Mouse (Mus musculus): ENCODE results near the gene St6galnac3.
"Not testable (repeated sequence)": the region's sequence is repeated elsewhere in the genome, so short reads cannot be mapped to it uniquely, and the experiment has no call there.

St6galnac3 gene

GRCm38 (mm10) chr3:153395351-153395750 is 329.6 kb downstream of the St6galnac3 start:
- no peak for DNase-seq (ENCODE audit: low read depth, low spot score)
- Histone ChIP-seq H3K36me3 (ENCODE audit: control insufficient read depth, insufficient read depth, low read length, poor library complexity, severe bottlenecking) (no peaks in the 10 kb centered on the region), H3K27me3 (ENCODE audit: control insufficient read depth, insufficient read depth, low read length, poor library complexity, severe bottlenecking) (no peaks in the 10 kb centered on the region)

DNA sequence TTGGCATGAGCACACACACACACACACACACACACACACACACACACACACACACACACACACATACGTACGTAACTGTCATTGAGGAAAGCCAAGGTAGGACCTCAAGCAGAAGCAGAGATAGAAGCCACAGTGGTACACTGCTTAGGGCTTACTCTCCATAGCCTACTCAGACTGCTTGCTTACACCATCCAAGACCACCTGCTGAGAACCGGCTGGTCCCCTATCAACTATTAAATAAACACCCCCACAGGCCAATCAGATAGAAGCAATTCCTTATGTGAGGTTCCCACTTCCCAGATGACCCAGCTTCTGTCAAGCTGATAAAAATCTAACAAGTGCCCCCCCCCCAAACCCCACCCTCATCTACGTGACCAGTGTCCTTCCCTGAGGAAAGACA is 330.2 kb downstream of the St6galnac3 start:
- Histone ChIP-seq H3K36me3 (ENCODE audit: control insufficient read depth, insufficient read depth, low read length, poor library complexity, severe bottlenecking) (no peaks in the 10 kb centered on the region), H3K27me3 (ENCODE audit: control insufficient read depth, insufficient read depth, low read length, poor library complexity, severe bottlenecking) (no peaks in the 10 kb centered on the region; the same call in 1 of the 2 replicates)
- DNase-seq (ENCODE audit: low read depth, low spot score), result no peak

DNA sequence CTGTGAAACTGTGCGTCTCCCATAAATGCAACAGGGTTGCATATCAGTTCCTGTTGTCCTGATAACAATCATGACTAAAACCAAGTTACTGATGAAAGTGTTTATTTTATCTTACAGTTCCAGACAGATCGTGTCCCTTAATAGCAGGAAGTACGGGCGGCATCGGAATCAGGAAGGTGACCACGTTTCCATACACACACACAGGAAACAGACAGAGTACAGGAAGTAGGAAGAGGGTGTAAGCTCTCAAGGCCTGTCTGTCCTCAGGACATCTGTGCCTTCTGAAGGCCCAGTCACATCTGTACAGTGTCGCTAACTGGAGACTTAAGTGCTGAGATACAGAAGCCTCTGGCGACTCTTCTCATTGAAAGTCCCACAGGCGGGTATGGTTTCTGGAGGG is 330.8 kb downstream of the St6galnac3 start:
- Histone ChIP-seq H3K27me3 (ENCODE audit: control insufficient read depth, insufficient read depth, low read length, poor library complexity, severe bottlenecking) (no peaks in the 10 kb centered on the region; the same call in 1 of the 2 replicates), H3K36me3 (ENCODE audit: control insufficient read depth, insufficient read depth, low read length, poor library complexity, severe bottlenecking) (no peaks in the 10 kb centered on the region)
- no peak for DNase-seq (ENCODE audit: low read depth, low spot score)

- H3K36me3 ChIP-seq (ENCODE audit: control insufficient read depth, insufficient read depth, low read length, poor library complexity, severe bottlenecking); DNase-seq (ENCODE audit: low read depth, low spot score); H3K27me3 ChIP-seq (ENCODE audit: control insufficient read depth, insufficient read depth, low read length, poor library complexity, severe bottlenecking): not testable (repeated sequence)
Observed at GRCm38 (mm10) chr3:153391451-153391850, 333.5 kb downstream of the St6galnac3 start.

DNA sequence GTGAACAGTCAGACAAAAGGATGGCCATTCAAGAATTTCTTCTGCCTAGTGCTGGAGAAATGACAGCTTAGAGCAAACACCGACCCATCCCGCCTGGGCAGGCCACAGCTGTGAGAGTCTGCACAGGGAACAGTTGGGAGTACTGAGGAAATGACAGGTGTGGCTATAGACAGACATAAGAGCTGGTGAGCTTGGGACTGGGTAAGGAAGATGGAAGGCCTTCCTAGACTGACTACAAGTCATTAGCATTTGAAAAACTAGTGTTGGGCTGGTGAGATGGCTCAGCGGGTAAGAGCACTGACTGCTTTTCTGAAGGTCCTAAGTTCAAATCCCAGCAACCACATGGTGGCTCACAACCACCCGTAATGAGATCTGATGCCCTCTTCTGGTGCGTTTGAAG is 340.3 kb downstream of the St6galnac3 start:
- H3K27me3 ChIP-seq (ENCODE audit: control insufficient read depth, insufficient read depth, low read length, poor library complexity, severe bottlenecking); DNase-seq (ENCODE audit: low read depth, low spot score); H3K36me3 ChIP-seq (ENCODE audit: control insufficient read depth, insufficient read depth, low read length, poor library complexity, severe bottlenecking): not testable (repeated sequence)

GRCm38 (mm10) chr3:153383656-153384055 is 341.3 kb downstream of the St6galnac3 start:
- DNase-seq (ENCODE audit: low read depth, low spot score), result no peak

GRCm38 (mm10) chr3:153365057-153365755 is 359.8 kb downstream of the St6galnac3 start:
- no peaks in the 10 kb centered on the region for H3K27me3 ChIP-seq (ENCODE audit: control insufficient read depth, insufficient read depth, low read length, poor library complexity, severe bottlenecking)
- DNase-seq (ENCODE audit: low read depth, low spot score), result no peak
- no peaks in the 10 kb centered on the region for H3K36me3 ChIP-seq (ENCODE audit: control insufficient read depth, insufficient read depth, low read length, poor library complexity, severe bottlenecking)

More at GRCm38 (mm10) chr3:153383656-153384055, 341.3 kb downstream of the St6galnac3 start:
- Histone ChIP-seq H3K36me3 (ENCODE audit: control insufficient read depth, insufficient read depth, low read length, poor library complexity, severe bottlenecking) (no peaks in the 10 kb centered on the region), H3K27me3 (ENCODE audit: control insufficient read depth, insufficient read depth, low read length, poor library complexity, severe bottlenecking) (no peaks in the 10 kb centered on the region)

DNA sequence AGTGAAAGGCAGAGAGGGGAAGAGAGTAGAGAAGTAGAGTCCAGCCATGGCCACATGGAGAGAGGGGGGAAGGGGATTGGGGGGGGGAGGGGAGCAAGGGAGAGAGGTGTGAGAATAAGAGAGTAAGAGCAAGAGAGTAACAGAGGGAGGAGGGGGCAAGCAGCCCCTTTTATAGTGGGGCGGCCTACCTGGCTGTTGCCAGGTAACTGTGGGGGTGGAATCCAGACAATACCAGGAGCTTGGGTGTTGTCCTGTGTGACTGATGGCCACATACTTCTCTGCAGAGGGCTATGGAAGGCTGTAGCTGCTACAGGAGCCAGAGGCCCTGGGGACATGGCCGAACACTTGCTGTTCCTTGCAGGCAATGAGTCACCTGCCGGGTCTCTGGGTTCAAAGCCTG is 360.6 kb downstream of the St6galnac3 start:
- no peaks in the 10 kb centered on the region for H3K36me3 ChIP-seq (ENCODE audit: control insufficient read depth, insufficient read depth, low read length, poor library complexity, severe bottlenecking)
- H3K27me3 ChIP-seq (ENCODE audit: control insufficient read depth, insufficient read depth, low read length, poor library complexity, severe bottlenecking), result no peaks in the 10 kb centered on the region
- no peak for DNase-seq (ENCODE audit: low read depth, low spot score)

- no peak for DNase-seq (ENCODE audit: low read depth, low spot score)
- Histone ChIP-seq H3K27me3 (ENCODE audit: control insufficient read depth, insufficient read depth, low read length, poor library complexity, severe bottlenecking) (no peaks in the 10 kb centered on the region), H3K36me3 (ENCODE audit: control insufficient read depth, insufficient read depth, low read length, poor library complexity, severe bottlenecking) (no peaks in the 10 kb centered on the region)
Observed at GRCm38 (mm10) chr3:153359966-153360365, 365.0 kb downstream of the St6galnac3 start.

DNA sequence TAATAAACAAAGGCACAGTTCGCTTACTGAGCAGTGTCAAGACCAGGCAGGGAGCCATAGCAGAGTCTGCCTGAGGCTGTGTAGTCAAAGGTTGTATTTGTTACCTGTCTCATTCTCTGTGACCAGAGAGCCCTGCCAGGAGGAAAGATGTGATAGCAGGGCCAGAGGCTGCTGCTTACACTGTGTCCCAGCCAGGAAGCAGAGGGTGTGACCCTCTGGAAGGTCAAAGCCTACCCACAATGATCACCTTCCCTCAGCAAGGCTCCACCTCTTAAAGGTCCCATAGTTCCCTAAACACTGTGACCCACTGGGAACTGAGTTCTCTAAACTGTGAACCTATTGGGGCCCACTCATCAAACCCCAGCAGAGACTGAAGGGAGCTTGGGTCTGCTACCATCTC is 368.9 kb downstream of the St6galnac3 start:
- no peak for DNase-seq (ENCODE audit: low read depth, low spot score)
- Histone ChIP-seq H3K27me3 (ENCODE audit: control insufficient read depth, insufficient read depth, low read length, poor library complexity, severe bottlenecking) (no peaks in the 10 kb centered on the region), H3K36me3 (ENCODE audit: control insufficient read depth, insufficient read depth, low read length, poor library complexity, severe bottlenecking) (no peaks in the 10 kb centered on the region)

DNA sequence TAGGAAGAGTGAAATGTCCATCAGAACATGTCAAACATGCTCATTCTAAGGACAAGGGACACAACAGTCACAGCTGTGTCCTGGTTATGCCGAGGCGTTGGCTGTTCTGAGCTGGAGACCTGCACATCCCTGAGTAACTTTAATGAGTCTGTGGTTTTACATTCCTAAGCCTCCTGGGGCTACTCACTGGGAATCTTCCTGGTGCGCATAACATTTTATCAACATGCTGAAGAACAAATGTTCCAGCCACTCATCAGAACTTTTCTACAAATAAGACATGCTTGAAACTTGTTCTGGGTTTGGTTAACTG is 370.0 kb downstream of the St6galnac3 start:
- DNase-seq (ENCODE audit: low read depth, low spot score), result no peak
- H3K36me3 ChIP-seq (ENCODE audit: control insufficient read depth, insufficient read depth, low read length, poor library complexity, severe bottlenecking), result no peaks in the 10 kb centered on the region
- H3K27me3 ChIP-seq (ENCODE audit: control insufficient read depth, insufficient read depth, low read length, poor library complexity, severe bottlenecking), result no peaks in the 10 kb centered on the region

- H3K27me3 ChIP-seq (ENCODE audit: control insufficient read depth, insufficient read depth, low read length, poor library complexity, severe bottlenecking), result no peaks in the 10 kb centered on the region
- no peak for DNase-seq (ENCODE audit: low read depth, low spot score)
- no peaks in the 10 kb centered on the region for H3K36me3 ChIP-seq (ENCODE audit: control insufficient read depth, insufficient read depth, low read length, poor library complexity, severe bottlenecking)
Observed at GRCm38 (mm10) chr3:153354186-153354987, 370.6 kb downstream of the St6galnac3 start.

DNA sequence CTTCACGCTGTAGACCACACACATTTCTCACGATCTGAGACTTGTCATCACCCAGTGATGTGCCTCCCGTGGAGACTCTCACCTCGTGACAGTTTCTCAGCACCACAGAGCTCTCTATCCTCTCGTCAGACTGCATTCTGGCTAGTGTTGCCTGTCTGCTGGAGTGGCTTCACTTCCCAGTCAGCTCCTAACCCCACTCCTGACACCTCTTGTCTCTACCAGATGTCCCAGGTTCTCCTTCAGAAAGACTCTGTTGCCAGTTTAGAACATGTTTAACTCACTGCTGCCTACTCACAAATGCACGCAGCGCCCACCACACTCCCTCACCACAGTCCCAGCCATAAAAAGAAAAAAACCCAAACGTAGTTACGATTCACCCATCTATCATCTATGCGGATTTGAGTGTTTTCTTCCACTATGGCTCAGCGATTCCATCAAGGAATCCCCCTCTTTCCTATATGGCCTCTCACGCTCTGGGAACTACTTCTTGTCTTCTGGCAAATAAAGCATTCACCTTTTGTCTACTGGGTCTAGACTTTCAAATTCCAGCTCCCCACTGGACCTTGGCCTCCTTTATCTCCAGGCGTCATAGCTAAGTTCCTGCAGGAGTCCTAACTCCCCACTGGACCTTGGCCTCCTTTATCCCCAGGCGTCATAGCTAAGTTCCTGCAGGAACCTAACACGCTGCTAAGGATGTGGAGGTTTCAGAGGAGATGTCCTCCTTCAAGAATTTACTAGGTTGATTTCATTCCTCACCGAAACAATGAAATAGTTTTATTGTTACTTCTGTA is 371.5 kb downstream of the St6galnac3 start:
- DNase-seq (ENCODE audit: low read depth, low spot score), result no peak
- no peaks in the 10 kb centered on the region for H3K27me3 ChIP-seq (ENCODE audit: control insufficient read depth, insufficient read depth, low read length, poor library complexity, severe bottlenecking)
- H3K36me3 ChIP-seq (ENCODE audit: control insufficient read depth, insufficient read depth, low read length, poor library complexity, severe bottlenecking), result no peaks in the 10 kb centered on the region

- no peaks in the 10 kb centered on the region for H3K27me3 ChIP-seq (ENCODE audit: control insufficient read depth, insufficient read depth, low read length, poor library complexity, severe bottlenecking)
Observed at GRCm38 (mm10) chr3:153349981-153350380, 375.0 kb downstream of the St6galnac3 start.

More at GRCm38 (mm10) chr3:153349981-153350380, 375.0 kb downstream of the St6galnac3 start:
- no peak for DNase-seq (ENCODE audit: low read depth, low spot score)
- H3K36me3 ChIP-seq (ENCODE audit: control insufficient read depth, insufficient read depth, low read length, poor library complexity, severe bottlenecking), result no peaks in the 10 kb centered on the region

All from splenic B cell, adult 2 months (primary cell).